Mouse (Mus musculus) urinary bladder, adult 18-20 months (tissue): Measurements from ENCODE around the gene Mmp7.

Source experiments
- DNase-seq, 2 experiments: peaks; one replicate each; pipeline ENCODE4 v3.0.0; 2022; ENCODE audit warnings: low spot score in 2 of 2, mixed read lengths in 2 of 2

The Mmp7 gene

DNA sequence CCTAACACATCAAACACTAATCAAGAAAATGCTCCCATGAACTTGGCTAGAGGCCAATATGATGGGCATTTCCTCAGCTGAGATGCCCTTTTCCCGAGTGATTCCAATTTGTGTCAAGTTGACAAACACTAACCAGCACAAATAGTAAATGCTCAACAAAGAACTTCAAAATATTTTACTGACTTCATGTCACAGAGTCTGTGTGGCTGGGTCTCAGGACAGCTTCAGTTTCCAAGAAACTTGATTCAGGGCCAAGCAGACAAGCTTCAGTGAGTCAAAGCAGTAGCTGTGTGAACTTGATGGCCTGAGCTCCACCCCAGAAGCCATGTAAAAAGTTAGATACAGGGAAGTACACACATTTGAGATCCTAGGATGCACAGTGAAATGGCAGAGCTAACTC lies 52.3 kb downstream of the Mmp7 start:
- DNase-seq: no peak

DNA sequence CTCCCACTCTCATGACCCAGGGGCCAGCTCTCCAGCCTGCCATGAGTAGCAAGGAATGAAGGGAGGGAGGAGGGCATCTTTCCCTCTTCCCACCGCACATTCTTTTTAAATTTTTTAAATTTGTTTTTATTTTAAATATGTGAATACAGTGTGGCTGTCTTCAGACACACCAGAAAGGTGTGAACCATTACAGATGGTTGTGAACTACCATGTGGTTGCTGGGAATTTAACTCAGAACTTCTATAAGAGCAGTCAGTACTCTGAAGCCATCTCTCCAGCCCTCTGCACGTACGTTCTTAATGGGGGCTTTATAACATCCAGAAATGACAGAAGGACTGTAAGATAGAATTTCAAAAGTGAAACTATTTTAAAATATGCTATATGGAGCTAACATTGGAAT lies 57.0 kb downstream of the Mmp7 start:
- no peak for DNase-seq
